Mouse (Mus musculus): Measurements from ENCODE around the gene Sox5.

The Sox5 gene

GRCm38 (mm10) chr6:144329311-144329930 is 452.4 kb downstream of the Sox5 start:
- no peak for DNase-seq (ENCODE audit: low spot score)

GRCm38 (mm10) chr6:144328779-144329178 is 453.0 kb downstream of the Sox5 start:
- DNase-seq (ENCODE audit: low spot score): no peak

- DNase-seq (ENCODE audit: low spot score): no peak
Observed at GRCm38 (mm10) chr6:144326817-144327216, 455.0 kb downstream of the Sox5 start.

- DNase-seq (ENCODE audit: low spot score): no peak
Observed at GRCm38 (mm10) chr6:144323372-144323771, 458.4 kb downstream of the Sox5 start.

- DNase-seq (ENCODE audit: low spot score): no peak
Observed at GRCm38 (mm10) chr6:144322297-144323047, 459.3 kb downstream of the Sox5 start.

GRCm38 (mm10) chr6:144320327-144320726 is 461.4 kb downstream of the Sox5 start:
- DNase-seq (ENCODE audit: low spot score): no peak

GRCm38 (mm10) chr6:144319717-144320116 is 462.1 kb downstream of the Sox5 start:
- DNase-seq (ENCODE audit: low spot score): no peak

GRCm38 (mm10) chr6:144312781-144313754 is 468.7 kb downstream of the Sox5 start:
- no peak for DNase-seq (ENCODE audit: low spot score)

GRCm38 (mm10) chr6:144312282-144312780 is 469.4 kb downstream of the Sox5 start:
- DNase-seq (ENCODE audit: low spot score): no peak

- no peak for DNase-seq (ENCODE audit: low spot score)
Observed at GRCm38 (mm10) chr6:144311754-144312153, 470.0 kb downstream of the Sox5 start.

- no peak for DNase-seq (ENCODE audit: low spot score)
Observed at GRCm38 (mm10) chr6:144309171-144309570, 472.6 kb downstream of the Sox5 start.

- DNase-seq (ENCODE audit: low spot score): no peak
Observed at GRCm38 (mm10) chr6:144307551-144308149, 474.1 kb downstream of the Sox5 start.

- DNase-seq (ENCODE audit: low spot score): no peak
Observed at GRCm38 (mm10) chr6:144302823-144303222, 479.0 kb downstream of the Sox5 start.

- no peak for DNase-seq (ENCODE audit: low spot score)
Observed at GRCm38 (mm10) chr6:144301082-144301481, 480.7 kb downstream of the Sox5 start.

- DNase-seq (ENCODE audit: low spot score): no peak
Observed at GRCm38 (mm10) chr6:144299503-144299858, 482.3 kb downstream of the Sox5 start.

GRCm38 (mm10) chr6:144298641-144299502 is 482.9 kb downstream of the Sox5 start:
- no peak for DNase-seq (ENCODE audit: low spot score)

GRCm38 (mm10) chr6:144297846-144298245 is 483.9 kb downstream of the Sox5 start:
- no peak for DNase-seq (ENCODE audit: low spot score)

- DNase-seq (ENCODE audit: low spot score): no peak
Observed at GRCm38 (mm10) chr6:144297131-144297530, 484.6 kb downstream of the Sox5 start.

- no peak for DNase-seq (ENCODE audit: low spot score)
Observed at GRCm38 (mm10) chr6:144291526-144291925, 490.3 kb downstream of the Sox5 start.

GRCm38 (mm10) chr6:144286122-144286521 is 495.7 kb downstream of the Sox5 start:
- DNase-seq (ENCODE audit: low spot score): no peak

- DNase-seq (ENCODE audit: low spot score): no peak
Observed at GRCm38 (mm10) chr6:144283191-144283590, 498.6 kb downstream of the Sox5 start.

Measured in ovary, adult 18-20 months (tissue).